Mouse (Mus musculus): Measurements from ENCODE around the gene Tnfrsf11a. TPM values are rescaled to one million over a fixed set of nuclear protein-coding genes. Genes with fewer than 3 reads are reported as not detected.

The Tnfrsf11a gene
- 0.34 and 0.77 TPM in 2 replicates for polyA plus RNA-seq (2014; fragmentation: Nextera tagmentation; extraction: Ambion mirVana)

DNA sequence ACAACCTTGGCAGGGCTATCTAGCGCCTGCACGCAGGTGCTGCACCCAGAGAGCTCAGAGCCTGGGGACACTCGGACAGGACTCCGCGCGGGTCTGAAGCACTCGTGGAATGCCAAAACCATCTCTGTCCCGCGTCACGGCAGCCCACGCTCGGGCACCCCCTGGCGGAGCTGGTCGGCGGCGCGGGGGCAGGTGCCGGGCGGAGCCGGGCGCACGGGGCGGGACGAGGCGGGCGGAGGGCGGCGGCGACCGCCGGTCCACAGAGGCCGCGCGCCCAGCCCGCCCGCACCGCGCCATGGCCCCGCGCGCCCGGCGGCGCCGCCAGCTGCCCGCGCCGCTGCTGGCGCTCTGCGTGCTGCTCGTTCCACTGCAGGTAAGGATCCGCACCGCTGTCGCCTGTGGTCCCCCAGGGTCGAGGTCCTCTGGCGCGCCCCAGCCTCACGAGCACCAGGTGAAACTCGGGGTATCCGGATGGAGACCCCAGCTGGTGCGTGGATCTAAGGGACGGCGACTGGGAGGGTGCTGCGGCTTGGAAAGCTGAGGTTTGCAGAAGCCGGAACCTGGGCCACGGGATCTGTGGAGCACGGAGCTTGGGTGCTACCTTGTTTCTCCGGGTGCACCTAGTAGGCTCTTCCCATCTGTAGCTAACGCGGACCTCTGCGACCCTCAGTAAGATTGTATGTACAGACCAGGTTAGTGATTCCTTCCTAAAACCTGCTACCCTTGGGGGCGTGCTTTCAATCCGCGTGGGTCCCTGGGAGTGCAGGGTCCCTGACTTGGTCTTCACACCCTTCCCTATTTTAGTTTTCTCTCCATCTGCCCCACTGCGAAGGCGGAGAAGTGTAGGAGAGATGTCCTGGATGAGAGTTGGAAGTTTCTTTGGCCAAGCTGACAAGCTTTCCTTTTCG is at the start of gene Tnfrsf11a:
Tnfrsf11a (plus strand) TSS at position 262 of the 908 bp plus-strand sequence.
- H3K27ac ChIP-seq (replicated peaks in 1 of 2; ENCODE audit: control insufficient read depth in 1 of 2, insufficient read depth in 1 of 2, low read depth in 2 of 2, low read length in 2 of 2), result no peak within 1 kb of the TSS
- ATAC-seq (ENCODE audit: insufficient number of reproducible peaks, insufficient read depth, low FRiP score, low read depth), result no peak; the same call in 1 of the 2 replicates

GRCm38 (mm10) chr1:105735318-105735717 is 45.2 kb upstream of the Tnfrsf11a start:
- 74% methylated on average over 3 of the region's 3 CpGs for WGBS
- Histone ChIP-seq H3K4me1 (ENCODE audit: control insufficient read depth in 2 of 2, insufficient read depth in 2 of 2, low read length in 2 of 2) (no peaks in the 10 kb centered on the region), H3K27me3 (ENCODE audit: control insufficient read depth, insufficient read depth, low read length) (no peaks in the 10 kb centered on the region), H3K36me3 (ENCODE audit: control insufficient read depth, insufficient read depth, low read length) (peaks cover 37% of the 10 kb centered on the region), H3K4me2 (ENCODE audit: low read length) (no peak overlapping the region), H3K27ac (replicated peaks in 1 of 2; ENCODE audit: control insufficient read depth in 1 of 2, insufficient read depth in 1 of 2, low read depth in 2 of 2, low read length in 2 of 2) (no peak overlapping the region), H3K9me3 (ENCODE audit: control insufficient read depth, low read length) (no peaks in the 10 kb centered on the region), H3K4me3 (ENCODE audit: control insufficient read depth in 1 of 2, insufficient read depth in 1 of 2, low read depth in 1 of 2, low read length in 2 of 2) (no peak overlapping the region), H3K9ac (ENCODE audit: low read length) (no peak overlapping the region)
- ATAC-seq (ENCODE audit: insufficient number of reproducible peaks, insufficient read depth, low FRiP score, low read depth), result no peak

More for the DNA sequence above, at the start of gene Tnfrsf11a:
- Histone ChIP-seq H3K27me3 (ENCODE audit: control insufficient read depth, insufficient read depth, low read length) (peaks cover 34% of the 10 kb centered on the region), H3K4me1 (ENCODE audit: control insufficient read depth in 2 of 2, insufficient read depth in 2 of 2, low read length in 2 of 2) (peaks cover 9 to 10% of the 10 kb centered on the region in 2 experiments; a peak in 3 of 4 replicates), H3K4me3 (ENCODE audit: control insufficient read depth in 1 of 2, insufficient read depth in 1 of 2, low read depth in 1 of 2, low read length in 2 of 2) (peak within 1 kb of the TSS; percentile 59 to 66), H3K4me2 (ENCODE audit: low read length) (peak within 1 kb of the TSS; percentile 99), H3K36me3 (ENCODE audit: control insufficient read depth, insufficient read depth, low read length) (no peaks in the 10 kb centered on the region), H3K9ac (ENCODE audit: low read length) (peak within 1 kb of the TSS; percentile 71), H3K9me3 (ENCODE audit: control insufficient read depth, low read length) (no peaks in the 10 kb centered on the region)
- 3% methylated on average over 65 of the region's 77 CpGs for WGBS

GRCm38 (mm10) chr1:105738334-105738733 is 42.2 kb upstream of the Tnfrsf11a start:
- no peak overlapping the region for H3K27ac ChIP-seq (replicated peaks in 1 of 2; ENCODE audit: control insufficient read depth in 1 of 2, insufficient read depth in 1 of 2, low read depth in 2 of 2, low read length in 2 of 2)
- H3K9ac ChIP-seq (ENCODE audit: low read length), result no peak overlapping the region
- no peak overlapping the region for H3K4me2 ChIP-seq (ENCODE audit: low read length)
- H3K36me3 ChIP-seq (ENCODE audit: control insufficient read depth, insufficient read depth, low read length), result peaks cover 49% of the 10 kb centered on the region
- no peak overlapping the region for H3K4me3 ChIP-seq (ENCODE audit: control insufficient read depth in 1 of 2, insufficient read depth in 1 of 2, low read depth in 1 of 2, low read length in 2 of 2)
- H3K4me1 ChIP-seq (ENCODE audit: control insufficient read depth in 2 of 2, insufficient read depth in 2 of 2, low read length in 2 of 2), result no peaks in the 10 kb centered on the region
- 91% methylated on average over 6 of the region's 6 CpGs for WGBS
- no peaks in the 10 kb centered on the region for H3K9me3 ChIP-seq (ENCODE audit: control insufficient read depth, low read length)
- ATAC-seq (ENCODE audit: insufficient number of reproducible peaks, insufficient read depth, low FRiP score, low read depth), result no peak
- H3K27me3 ChIP-seq (ENCODE audit: control insufficient read depth, insufficient read depth, low read length), result no peaks in the 10 kb centered on the region

DNA sequence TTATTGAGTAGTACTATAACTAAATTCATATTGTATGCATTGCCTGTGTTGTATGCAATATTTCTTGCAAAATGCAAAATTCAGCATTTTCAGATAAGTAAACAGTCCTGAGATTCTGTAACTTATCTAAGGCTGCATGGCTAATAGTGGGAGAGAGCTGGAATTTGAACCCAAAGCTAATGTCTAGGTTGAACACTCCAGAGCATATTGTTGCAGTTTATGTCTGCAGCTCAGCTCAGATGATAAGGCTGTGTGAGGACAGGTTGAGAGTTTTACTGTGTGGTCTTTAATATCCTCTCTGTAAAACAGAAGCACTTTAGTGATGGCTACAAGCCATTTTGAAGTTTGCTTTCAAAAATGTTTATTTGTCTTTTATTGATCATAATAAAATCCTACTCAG is 41.0 kb upstream of the Tnfrsf11a start:
- H3K4me1 ChIP-seq (ENCODE audit: control insufficient read depth in 2 of 2, insufficient read depth in 2 of 2, low read length in 2 of 2), result no peaks in the 10 kb centered on the region
- H3K36me3 ChIP-seq (ENCODE audit: control insufficient read depth, insufficient read depth, low read length), result peaks cover 55% of the 10 kb centered on the region
- H3K9me3 ChIP-seq (ENCODE audit: control insufficient read depth, low read length), result no peaks in the 10 kb centered on the region
- ATAC-seq (ENCODE audit: insufficient number of reproducible peaks, insufficient read depth, low FRiP score, low read depth), result no peak
- no peak overlapping the region for H3K4me2 ChIP-seq (ENCODE audit: low read length)
- H3K9ac ChIP-seq (ENCODE audit: low read length), result no peak overlapping the region
- no peak overlapping the region for H3K27ac ChIP-seq (replicated peaks in 1 of 2; ENCODE audit: control insufficient read depth in 1 of 2, insufficient read depth in 1 of 2, low read depth in 2 of 2, low read length in 2 of 2)
- H3K4me3 ChIP-seq (ENCODE audit: control insufficient read depth in 1 of 2, insufficient read depth in 1 of 2, low read depth in 1 of 2, low read length in 2 of 2), result no peak overlapping the region
- H3K27me3 ChIP-seq (ENCODE audit: control insufficient read depth, insufficient read depth, low read length), result no peaks in the 10 kb centered on the region

- H3K27me3 ChIP-seq (ENCODE audit: control insufficient read depth, insufficient read depth, low read length), result no peaks in the 10 kb centered on the region
- H3K4me3 ChIP-seq (ENCODE audit: control insufficient read depth in 1 of 2, insufficient read depth in 1 of 2, low read depth in 1 of 2, low read length in 2 of 2), result no peak overlapping the region
- ATAC-seq (ENCODE audit: insufficient number of reproducible peaks, insufficient read depth, low FRiP score, low read depth), result no peak
- H3K27ac ChIP-seq (replicated peaks in 1 of 2; ENCODE audit: control insufficient read depth in 1 of 2, insufficient read depth in 1 of 2, low read depth in 2 of 2, low read length in 2 of 2), result no peak overlapping the region
- no peak overlapping the region for H3K4me2 ChIP-seq (ENCODE audit: low read length)
- 90% methylated on average over 1 of the region's 1 CpGs for WGBS
- peaks cover 68% of the 10 kb centered on the region for H3K36me3 ChIP-seq (ENCODE audit: control insufficient read depth, insufficient read depth, low read length)
- no peaks in the 10 kb centered on the region for H3K4me1 ChIP-seq (ENCODE audit: control insufficient read depth in 2 of 2, insufficient read depth in 2 of 2, low read length in 2 of 2)
- no peak overlapping the region for H3K9ac ChIP-seq (ENCODE audit: low read length)
- no peaks in the 10 kb centered on the region for H3K9me3 ChIP-seq (ENCODE audit: control insufficient read depth, low read length)
These were observed 38.0 kb upstream of the Tnfrsf11a start for GRCm38 (mm10) chr1:105742481-105742880.

DNA sequence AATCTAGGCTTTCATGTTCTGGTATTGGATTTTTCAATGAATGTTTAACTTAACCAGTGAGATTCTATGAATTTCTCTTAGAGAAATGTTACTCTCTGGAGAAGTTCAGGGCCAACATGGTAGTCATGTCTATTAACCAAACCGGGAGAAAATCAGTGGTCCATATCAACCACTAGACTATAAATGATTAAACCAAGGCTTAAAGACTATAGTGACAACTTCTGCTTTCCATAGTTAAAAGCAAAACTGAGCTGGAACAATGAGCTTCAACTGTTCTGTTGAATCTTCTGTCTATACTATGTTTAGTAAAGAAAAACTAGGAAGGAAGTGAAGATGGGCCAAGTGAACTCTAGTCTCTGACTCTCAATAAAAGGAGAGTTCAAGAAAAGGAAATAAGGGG is 34.1 kb upstream of the Tnfrsf11a start:
- Histone ChIP-seq H3K27ac (replicated peaks in 1 of 2; ENCODE audit: control insufficient read depth in 1 of 2, insufficient read depth in 1 of 2, low read depth in 2 of 2, low read length in 2 of 2) (no peak overlapping the region), H3K4me1 (ENCODE audit: control insufficient read depth in 2 of 2, insufficient read depth in 2 of 2, low read length in 2 of 2) (no peaks in the 10 kb centered on the region), H3K27me3 (ENCODE audit: control insufficient read depth, insufficient read depth, low read length) (no peaks in the 10 kb centered on the region), H3K4me3 (ENCODE audit: control insufficient read depth in 1 of 2, insufficient read depth in 1 of 2, low read depth in 1 of 2, low read length in 2 of 2) (no peak overlapping the region), H3K9ac (ENCODE audit: low read length) (no peak overlapping the region), H3K4me2 (ENCODE audit: low read length) (no peak overlapping the region), H3K36me3 (ENCODE audit: control insufficient read depth, insufficient read depth, low read length) (peaks cover 76% of the 10 kb centered on the region), H3K9me3 (ENCODE audit: control insufficient read depth, low read length) (no peaks in the 10 kb centered on the region)
- ATAC-seq (ENCODE audit: insufficient number of reproducible peaks, insufficient read depth, low FRiP score, low read depth), result no peak
- 98% methylated on average over 1 of the region's 1 CpGs for WGBS

GRCm38 (mm10) chr1:105746858-105747596 is 33.5 kb upstream of the Tnfrsf11a start:
- Histone ChIP-seq H3K27ac (replicated peaks in 1 of 2; ENCODE audit: control insufficient read depth in 1 of 2, insufficient read depth in 1 of 2, low read depth in 2 of 2, low read length in 2 of 2) (no peak overlapping the region), H3K27me3 (ENCODE audit: control insufficient read depth, insufficient read depth, low read length) (no peaks in the 10 kb centered on the region), H3K4me1 (ENCODE audit: control insufficient read depth in 2 of 2, insufficient read depth in 2 of 2, low read length in 2 of 2) (no peaks in the 10 kb centered on the region), H3K9ac (ENCODE audit: low read length) (no peak overlapping the region), H3K9me3 (ENCODE audit: control insufficient read depth, low read length) (no peaks in the 10 kb centered on the region), H3K4me2 (ENCODE audit: low read length) (no peak overlapping the region), H3K4me3 (ENCODE audit: control insufficient read depth in 1 of 2, insufficient read depth in 1 of 2, low read depth in 1 of 2, low read length in 2 of 2) (no peak overlapping the region), H3K36me3 (ENCODE audit: control insufficient read depth, insufficient read depth, low read length) (peaks cover 75% of the 10 kb centered on the region)
- ATAC-seq (ENCODE audit: insufficient number of reproducible peaks, insufficient read depth, low FRiP score, low read depth), result no peak
- 86% methylated on average over 5 of the region's 5 CpGs for WGBS

Data from heart, embryonic 14.5 days (tissue).